Mouse (Mus musculus): Measurements from ENCODE around the gene Babam2.

The Babam2 gene

DNA sequence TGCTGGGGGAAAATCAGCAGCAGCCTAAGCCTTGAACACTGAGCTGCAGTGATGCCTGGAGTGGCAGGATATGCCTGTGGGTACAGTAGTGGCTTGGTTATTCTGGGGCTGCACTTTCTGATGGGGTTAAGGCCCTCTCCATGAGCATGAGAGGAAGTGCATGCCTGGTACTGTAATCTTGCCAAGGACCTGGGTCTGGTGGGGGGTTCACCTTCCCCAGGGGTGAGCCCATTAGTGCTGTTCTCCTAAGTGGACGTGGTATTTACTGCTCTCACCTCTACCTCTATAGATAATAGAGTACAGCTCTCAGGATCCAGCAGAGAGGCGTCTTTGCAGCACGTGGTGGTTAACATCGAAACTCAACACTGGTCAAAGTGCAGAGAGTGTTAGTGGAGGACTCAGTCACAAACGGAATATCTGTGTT, 16.4 kb downstream of the Babam2 start:
- DNase-seq (ENCODE audit: low spot score in 2 of 2), result no peak

GRCm38 (mm10) chr5:31715486-31716150, 18.1 kb downstream of the Babam2 start:
- no peak for DNase-seq (ENCODE audit: low spot score in 2 of 2)

GRCm38 (mm10) chr5:31724519-31724918, 27.0 kb downstream of the Babam2 start:
- no peak for DNase-seq (ENCODE audit: low spot score in 2 of 2)

- no peak for DNase-seq (ENCODE audit: low spot score in 2 of 2)
Observed at GRCm38 (mm10) chr5:31725885-31726284, 28.4 kb downstream of the Babam2 start.

GRCm38 (mm10) chr5:31727456-31727855, 30.0 kb downstream of the Babam2 start:
- DNase-seq (ENCODE audit: low spot score in 2 of 2), result no peak

DNA sequence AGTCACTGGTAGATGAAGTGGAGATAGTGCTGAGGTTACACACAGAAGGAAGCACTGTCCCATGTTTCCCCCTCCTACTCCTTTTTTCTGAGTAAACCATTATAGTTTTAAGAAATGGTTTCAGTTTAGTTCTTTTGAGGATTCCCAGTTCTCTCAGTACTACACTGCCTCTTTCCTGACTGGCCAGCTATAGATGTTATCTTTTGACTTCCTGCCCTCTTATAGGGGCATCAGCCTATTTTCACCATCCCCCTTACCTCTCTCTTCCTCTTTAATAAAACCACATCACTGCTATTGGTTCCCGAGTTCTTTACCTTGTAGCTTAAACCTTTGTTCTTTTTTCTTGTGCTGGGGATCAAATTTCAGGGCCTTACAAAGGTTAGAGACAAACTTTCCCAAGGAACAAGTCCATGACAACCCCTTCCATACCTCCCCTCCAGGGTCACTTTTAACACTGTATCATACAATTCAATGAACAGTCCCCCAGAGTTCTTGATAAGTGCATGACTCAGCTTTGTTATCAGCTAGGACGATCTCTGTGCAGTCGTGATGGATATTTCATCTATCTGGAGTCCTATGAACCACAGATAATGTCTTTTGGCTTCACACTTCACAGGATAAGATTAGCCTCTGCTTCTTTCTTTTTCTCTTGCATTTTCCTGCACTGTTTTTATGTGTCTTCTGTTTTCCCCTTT, 35.3 kb downstream of the Babam2 start:
- no peak for DNase-seq (ENCODE audit: low spot score in 2 of 2)

GRCm38 (mm10) chr5:31741931-31742330, 44.4 kb downstream of the Babam2 start:
- DNase-seq (ENCODE audit: low spot score in 2 of 2), result no peak

GRCm38 (mm10) chr5:31742521-31743031, 45.1 kb downstream of the Babam2 start:
- DNase-seq (ENCODE audit: low spot score in 2 of 2), result no peak

DNA sequence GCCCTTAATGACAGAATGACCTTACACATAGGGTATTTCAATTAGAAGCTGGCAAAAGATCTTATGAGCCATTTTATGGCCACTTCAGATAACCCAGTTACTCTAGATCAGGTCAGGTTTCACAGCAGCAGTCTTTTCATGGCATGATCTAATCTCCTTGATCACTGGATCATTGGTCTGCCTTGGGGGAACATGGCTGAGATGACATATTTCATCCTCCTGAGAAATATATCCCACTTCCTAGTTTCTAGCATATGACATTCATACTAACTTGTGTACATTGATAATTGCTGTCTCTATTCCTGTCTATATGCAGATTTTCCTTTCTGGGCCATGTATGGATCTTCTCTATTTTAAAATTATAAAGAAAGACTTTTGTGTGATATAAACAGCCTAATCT, 51.9 kb downstream of the Babam2 start:
- DNase-seq (ENCODE audit: low spot score in 2 of 2), result no peak

DNA sequence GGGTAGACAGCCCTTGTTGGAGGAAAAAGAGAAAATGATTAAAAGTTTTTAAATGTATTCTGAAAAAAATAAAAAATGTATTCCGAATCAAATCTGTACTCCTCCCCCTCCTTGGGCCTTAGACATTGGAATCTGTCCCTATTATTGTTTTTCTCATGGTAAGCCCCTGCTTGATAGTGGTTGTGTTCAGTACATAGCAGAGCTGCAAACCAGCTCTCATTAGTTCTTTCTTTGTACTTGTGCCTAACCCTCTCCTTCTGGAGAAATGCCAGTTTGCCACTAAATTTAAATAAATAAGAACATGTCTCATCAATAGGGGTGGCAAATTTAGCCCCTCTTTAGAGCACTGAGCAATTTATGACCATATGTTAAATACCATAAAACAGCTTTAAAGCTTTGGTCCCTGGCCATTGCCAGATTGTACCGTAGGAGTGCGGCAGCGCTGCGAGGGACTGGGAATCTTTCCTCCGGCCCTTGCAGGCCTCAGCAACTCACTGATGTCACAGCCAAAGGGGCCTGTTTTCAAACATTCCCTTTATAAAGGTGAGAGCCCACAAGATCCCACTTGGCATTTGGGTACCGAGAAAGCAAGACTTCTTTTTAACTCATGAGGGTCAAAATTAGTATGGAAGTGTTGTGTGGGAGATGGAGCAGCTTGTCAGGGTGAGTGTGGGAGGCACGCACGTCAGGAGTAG, 52.9 kb downstream of the Babam2 start:
- no peak for DNase-seq (ENCODE audit: low spot score in 2 of 2)

GRCm38 (mm10) chr5:31750955-31751354, 53.5 kb downstream of the Babam2 start:
- no peak for DNase-seq (ENCODE audit: low spot score in 2 of 2)

DNA sequence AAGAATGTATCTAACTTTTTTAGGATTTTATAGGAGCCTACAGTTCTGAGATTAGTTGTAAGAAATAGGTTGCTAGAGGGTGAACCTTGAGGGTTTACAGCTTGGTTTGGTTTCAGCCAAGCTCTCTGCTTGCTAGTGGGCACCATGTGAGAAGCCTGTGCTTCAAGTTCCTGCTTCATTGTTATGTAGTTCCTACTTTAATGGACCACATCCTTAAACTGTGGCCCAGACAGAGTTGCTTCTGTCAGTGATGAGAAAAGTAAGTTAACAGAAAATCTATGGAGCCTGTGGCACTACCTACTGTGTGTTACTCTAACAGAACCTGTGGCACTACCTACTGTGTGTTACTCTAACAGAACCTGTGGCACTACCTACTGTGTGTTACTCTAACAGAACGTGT, 57.1 kb downstream of the Babam2 start:
- no peak for DNase-seq (ENCODE audit: low spot score in 2 of 2)

DNA sequence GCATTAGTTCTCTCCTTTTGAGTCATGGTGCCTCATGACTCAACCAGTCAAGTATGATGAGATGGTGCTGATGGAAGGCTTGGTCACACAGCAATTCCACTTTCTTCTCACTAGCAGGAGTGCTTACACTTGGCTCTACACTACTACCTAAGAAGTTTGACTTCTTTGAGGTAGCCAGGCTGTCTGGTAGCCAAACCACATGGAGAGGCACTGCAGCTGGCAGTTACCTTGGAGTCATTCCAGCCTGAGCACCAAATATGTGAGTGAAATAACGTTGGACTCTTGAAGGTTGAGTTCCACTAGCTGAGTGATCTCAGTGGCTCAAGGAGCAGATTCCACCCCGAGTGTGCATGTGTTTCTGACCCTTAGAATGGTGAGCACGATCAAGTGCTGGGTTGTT, 57.8 kb downstream of the Babam2 start:
- no peak for DNase-seq (ENCODE audit: low spot score in 2 of 2)

DNA sequence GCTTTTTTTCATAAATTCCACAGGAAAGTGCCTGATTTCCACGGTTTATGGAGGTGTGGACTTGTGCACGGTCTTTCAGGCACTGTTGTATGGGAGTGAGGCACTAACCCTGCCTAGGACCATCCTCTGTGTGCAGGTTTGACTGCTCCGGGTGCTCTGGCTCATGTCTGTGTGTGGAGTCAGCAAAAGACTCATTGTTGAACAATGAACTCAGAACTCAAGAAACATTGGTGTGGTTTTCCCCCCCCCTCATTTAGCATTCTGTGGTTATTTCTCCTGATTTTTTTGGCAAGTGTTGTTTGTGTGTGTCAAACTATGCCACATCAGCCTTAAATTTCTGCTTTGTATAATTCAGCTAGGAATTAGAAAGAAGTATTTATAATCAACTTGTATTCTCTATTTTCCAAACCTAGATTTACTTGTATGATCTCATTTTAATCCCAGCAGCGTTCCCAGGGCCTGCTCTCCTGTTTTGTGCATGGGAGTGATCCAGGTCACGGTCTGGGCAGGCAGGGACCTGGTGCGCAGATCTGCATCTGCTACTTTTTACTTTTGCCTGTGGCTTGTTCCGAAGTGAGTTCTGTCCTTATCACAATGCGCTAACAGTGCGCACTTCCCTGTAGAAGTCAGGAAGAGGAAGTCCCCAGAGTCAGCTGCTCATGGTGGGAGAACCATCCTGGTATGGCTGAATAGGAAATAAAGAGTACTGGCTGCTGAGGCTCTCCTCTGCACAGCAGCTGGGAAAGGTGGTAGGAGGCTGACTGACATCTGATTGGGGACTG, 61.0 kb downstream of the Babam2 start:
- DNase-seq (ENCODE audit: low spot score in 2 of 2), result no peak

- no peak for DNase-seq (ENCODE audit: low spot score in 2 of 2)
Observed at GRCm38 (mm10) chr5:31761836-31762235, 64.4 kb downstream of the Babam2 start.

DNA sequence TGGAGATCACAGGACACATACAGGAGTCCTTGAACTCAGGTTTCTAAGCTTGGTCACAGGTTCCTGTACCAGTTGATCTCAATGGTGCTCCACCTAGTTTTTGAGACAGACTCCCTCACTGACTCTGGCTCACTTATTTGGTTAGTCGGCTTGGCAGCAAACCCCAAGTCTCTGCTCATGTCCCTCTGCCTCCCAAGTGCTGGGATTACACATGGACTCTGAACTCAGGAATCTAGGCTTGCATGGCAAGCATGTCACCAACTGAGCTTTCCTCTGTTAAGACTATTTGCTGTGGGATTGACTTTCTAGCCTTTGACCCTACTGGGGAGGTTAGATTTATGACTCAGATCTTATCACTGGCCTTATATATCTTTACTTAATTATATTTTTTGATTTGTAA, 65.3 kb downstream of the Babam2 start:
- no peak for DNase-seq (ENCODE audit: low spot score in 2 of 2)

DNA sequence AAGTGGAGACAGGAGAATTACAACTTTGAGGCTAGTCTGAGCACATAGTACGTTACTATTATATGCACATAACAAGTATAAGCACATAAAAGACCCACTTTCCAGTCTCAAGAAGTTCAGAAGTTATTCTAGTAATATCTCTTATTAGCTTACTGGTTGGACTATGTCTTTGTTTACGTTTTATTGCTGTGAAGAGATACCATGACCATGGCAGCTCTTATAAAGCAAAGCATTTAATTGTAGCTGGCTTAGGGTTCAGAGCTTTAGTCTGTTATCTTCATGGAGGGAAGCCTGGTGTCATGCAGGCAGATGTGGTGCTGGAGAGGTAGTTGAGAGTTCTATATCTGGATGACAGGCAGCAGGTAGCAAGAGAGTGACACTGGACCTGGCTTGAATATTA, 68.3 kb downstream of the Babam2 start:
- no peak for DNase-seq (ENCODE audit: low spot score in 2 of 2)

DNA sequence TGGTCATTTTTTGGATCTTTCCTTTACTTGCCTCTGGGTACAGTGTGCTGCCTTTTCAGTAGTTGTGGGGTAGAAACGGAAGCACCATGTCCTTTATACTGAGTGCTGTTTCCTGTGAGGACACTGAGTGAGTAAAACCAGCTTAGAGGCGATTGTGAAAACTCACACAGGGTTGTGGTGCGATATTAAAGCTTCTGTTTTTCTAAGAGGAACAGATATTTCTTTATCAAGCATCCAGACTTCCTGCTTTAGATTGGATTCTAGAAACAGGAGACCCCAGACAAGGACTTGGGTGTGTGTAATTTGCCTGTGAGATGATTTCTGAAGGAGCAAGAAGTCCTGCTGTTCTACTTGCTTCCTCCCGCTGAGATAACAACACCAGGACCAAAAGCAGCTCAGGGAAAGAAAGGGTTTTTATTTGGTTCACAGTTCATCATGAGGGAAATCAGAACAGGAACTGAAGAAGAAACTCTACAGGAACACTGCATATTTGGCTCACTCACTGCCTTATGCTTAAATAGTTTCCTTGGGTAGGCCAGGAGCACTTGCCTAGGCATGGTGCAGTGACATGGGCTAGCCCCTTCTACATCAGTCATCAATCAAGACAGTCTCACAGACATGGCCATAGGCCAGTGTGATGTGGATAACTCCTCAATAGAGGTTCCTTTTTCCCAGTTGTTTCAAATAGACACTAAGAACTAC, 69.5 kb downstream of the Babam2 start:
- no peak for DNase-seq (ENCODE audit: low spot score in 2 of 2)

DNA sequence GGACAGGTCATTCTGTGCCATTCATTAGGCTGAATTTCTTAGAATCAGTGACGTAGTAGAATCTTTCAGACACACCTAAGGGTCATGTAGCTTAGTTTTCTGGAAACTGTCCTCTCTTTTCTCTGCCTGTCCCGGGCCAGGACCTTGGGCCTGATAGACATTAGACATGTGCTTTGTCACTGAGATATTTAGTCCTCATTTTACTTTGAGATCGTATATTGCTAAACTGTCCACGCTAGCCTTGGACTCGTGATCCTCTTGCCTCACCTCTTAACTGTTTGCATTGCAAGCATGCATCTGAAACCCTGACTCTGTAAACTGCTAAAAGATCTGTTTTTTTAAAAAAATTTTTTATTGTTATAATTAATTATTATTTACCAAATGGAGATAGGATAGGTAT, 74.0 kb downstream of the Babam2 start:
- no peak for DNase-seq (ENCODE audit: low spot score in 2 of 2)

DNA sequence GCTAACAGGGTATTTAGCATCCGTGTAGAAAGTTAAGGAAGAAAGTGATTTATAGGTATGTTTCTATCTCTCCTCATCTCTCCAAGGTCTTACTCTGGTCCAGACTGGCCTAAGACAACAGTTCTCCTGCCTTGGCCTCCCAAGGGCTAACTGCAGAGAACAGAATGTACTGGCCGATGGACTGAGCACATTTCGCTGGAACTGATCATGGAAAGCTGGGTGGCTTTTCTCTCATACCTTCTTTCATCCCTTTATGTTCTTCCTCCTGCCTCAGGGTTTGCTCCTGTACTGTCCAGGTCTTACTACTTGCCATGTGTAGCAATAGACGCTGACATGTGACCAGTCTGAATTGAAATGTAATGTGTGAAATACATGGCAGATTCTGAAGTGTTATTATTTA, 74.4 kb downstream of the Babam2 start:
- DNase-seq (ENCODE audit: low spot score in 2 of 2), result no peak

- no peak for DNase-seq (ENCODE audit: low spot score in 2 of 2)
Observed at GRCm38 (mm10) chr5:31774976-31775375, 77.5 kb downstream of the Babam2 start.
